Mouse (Mus musculus): ENCODE measurements around the gene Mucl1. TPM values are rescaled to one million over a fixed set of nuclear protein-coding genes. Genes with fewer than 3 reads are reported as not detected.

The Mucl1 gene
- polyA plus RNA-seq (2017; shearing (Covaris generic)): not detected

DNA sequence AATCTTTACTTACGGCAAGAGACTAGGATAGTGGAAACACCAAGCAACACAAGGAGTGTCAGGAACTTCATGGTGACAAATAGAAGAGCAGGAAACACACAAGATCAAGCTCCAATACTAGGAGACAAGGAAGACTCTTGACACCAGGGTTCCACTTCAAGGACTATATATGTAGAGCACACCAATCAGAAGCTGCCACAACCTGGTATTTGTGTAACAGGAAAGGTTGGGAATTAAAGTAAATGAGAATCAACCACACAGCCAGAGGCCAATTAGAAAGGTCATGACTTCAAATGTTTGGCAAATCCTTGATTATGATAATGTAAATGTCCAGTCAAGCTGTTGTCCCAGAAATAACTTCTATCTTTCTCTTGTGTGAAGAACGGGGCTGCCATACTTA lies at the start of gene Mucl1:
Gene Mucl1, minus strand, starts transcription at position 101 of the 400 bp plus-strand sequence.

Other genes with a start within 250 kb of the Mucl1 start
- gene Ppp1r1a, start 217.5 kb downstream of the Mucl1 start, polyA plus RNA-seq (2017; shearing (Covaris generic)): not detected
- under 1 TPM in 1 of 2 experiments, not detected in 1; 0.22 TPM for gene Glycam1, start 190.4 kb downstream of the Mucl1 start, polyA plus RNA-seq (2017; shearing (Covaris generic))
- under 1 TPM in 1 of 2 experiments, not detected in 1; 0.84 TPM for gene Mucl2, start 143.8 kb upstream of the Mucl1 start, polyA plus RNA-seq (2017; shearing (Covaris generic))

Data from activated CD4-positive, CD25-positive, alpha-beta regulatory T cell (primary cell).